Mouse (Mus musculus): ENCODE results near the gene Fer1l5.

- TF ChIP-seq CTCF (IDR thresholded peaks at IDR 0.05; ENCODE audit: control insufficient read depth, insufficient read depth, low read length) (no peak), POLR2A (IDR thresholded peaks at IDR 0.05; ENCODE audit: borderline replicate concordance, control insufficient read depth, low read depth, low read length) (no peak)
Measured at GRCm38 (mm10) chr1:36469811-36470444, 97.8 kb downstream of the Fer1l5 start.
